ENCODE assay signal across 15 mouse cellular contexts in genomic region chr5:3399784-3400494, GRCm38 (mm10). TPM values are rescaled to one million over a fixed set of nuclear protein-coding genes. Genes with fewer than 3 reads are reported as not detected.
DNase-seq lines count a peak whose midpoint lies in the region; ATAC-seq and TF ChIP-seq lines count a peak whose summit lies in the region.
"Had no signal": no experiment of that assay in that cellular context is flagged by ENCODE, and none has a peak within 500 bp of the region (broad histone marks: within the 10 kb centered on the region; RNA-seq: fewer than 3 reads in every experiment).

No protein-coding gene starts in this region.

- H3K9me3 ChIP-seq in forebrain, embryonic 11.5 days (ENCODE audit: control insufficient read depth, low read length): no peaks in the 10 kb centered on the region
- H3K9me3 ChIP-seq in forebrain, embryonic 10.5 days: no peaks in the 10 kb centered on the region
- no peaks in the 10 kb centered on the region for H3K9me3 ChIP-seq in forebrain, postnatal 0 days (ENCODE audit: low read length)
- no peaks in the 10 kb centered on the region for H3K9me3 ChIP-seq in limb, embryonic 13.5 days
- H3K9me3 ChIP-seq: limb, embryonic 15.5 days had no signal

- TF ChIP-seq CTCF in forebrain, postnatal 0 days (IDR thresholded peaks at IDR 0.05; ENCODE audit: low read depth): no peak

- no peak overlapping the region for H3K4me3 ChIP-seq in forebrain, embryonic 11.5 days (ENCODE audit: low read depth, low read length)
- H3K4me3 ChIP-seq in forebrain, embryonic 10.5 days: no peak overlapping the region
- no peak overlapping the region for H3K4me3 ChIP-seq in forebrain, postnatal 0 days (ENCODE audit: low read depth, low read length)
- no peak overlapping the region for H3K4me3 ChIP-seq in limb, embryonic 13.5 days
- H3K4me3 ChIP-seq: limb, embryonic 15.5 days had no signal

- H3K4me1 ChIP-seq in forebrain, embryonic 11.5 days (replicated peaks; ENCODE audit: control insufficient read depth, insufficient read depth, low read length): no peaks in the 10 kb centered on the region; the same call in 1 of the 2 replicates
- H3K4me1 ChIP-seq in forebrain, embryonic 10.5 days: peaks cover 5% of the 10 kb centered on the region
- H3K4me1 ChIP-seq in forebrain, postnatal 0 days (ENCODE audit: insufficient read depth): no peaks in the 10 kb centered on the region
- peaks cover 17% of the 10 kb centered on the region for H3K4me1 ChIP-seq in limb, embryonic 13.5 days

- no peak overlapping the region for H3K9ac ChIP-seq in forebrain, embryonic 11.5 days (ENCODE audit: low read length)
- H3K9ac ChIP-seq in forebrain, postnatal 0 days: no peak overlapping the region
- H3K9ac ChIP-seq in limb, embryonic 13.5 days: no peak overlapping the region
- H3K9ac ChIP-seq: limb, embryonic 15.5 days; lung, embryonic 14.5 days had no signal

- no peak overlapping the region for H3K4me2 ChIP-seq in forebrain, embryonic 11.5 days (ENCODE audit: low read depth, low read length, severe bottlenecking)
- no peak overlapping the region for H3K4me2 ChIP-seq in forebrain, postnatal 0 days (ENCODE audit: low read depth)
- no peak overlapping the region for H3K4me2 ChIP-seq in limb, embryonic 13.5 days (replicated peaks)
- H3K4me2 ChIP-seq: limb, embryonic 15.5 days; lung, embryonic 14.5 days had no signal

- H3K27ac ChIP-seq in forebrain, embryonic 11.5 days (ENCODE audit: low read depth, low read length): no peak overlapping the region
- H3K27ac ChIP-seq in forebrain, embryonic 10.5 days: no peak overlapping the region
- no peak overlapping the region for H3K27ac ChIP-seq in forebrain, postnatal 0 days (ENCODE audit: low read depth, low read length)
- H3K27ac ChIP-seq in limb, embryonic 13.5 days: peak overlapping the region; percentile 58; the same call in 1 of the 2 replicates
- H3K27ac ChIP-seq: limb, embryonic 15.5 days had no signal

- no peaks in the 10 kb centered on the region for H3K36me3 ChIP-seq in forebrain, embryonic 11.5 days (ENCODE audit: control insufficient read depth, insufficient read depth, low read length)
- H3K36me3 ChIP-seq in forebrain, embryonic 10.5 days (replicated peaks): no peaks in the 10 kb centered on the region; the same call in 1 of the 2 replicates
- H3K36me3 ChIP-seq in forebrain, postnatal 0 days (ENCODE audit: insufficient read depth): no peaks in the 10 kb centered on the region
- no peaks in the 10 kb centered on the region for H3K36me3 ChIP-seq in limb, embryonic 13.5 days
- H3K36me3 ChIP-seq: limb, embryonic 15.5 days had no signal

- ATAC-seq in forebrain, embryonic 11.5 days (replicated peaks; ENCODE audit: low FRiP score): peak; percentile 30; the same call in 1 of the 2 replicates
- peak; percentile 30 for ATAC-seq in forebrain, postnatal 0 days
- ATAC-seq in limb, embryonic 13.5 days (ENCODE audit: low FRiP score, low read depth): peak; percentile 44; the same call in 1 of the 2 replicates
- ATAC-seq: inflammation-experienced regulatory T-cells, adult 6 months had no signal

- 64% methylated on average over 7 of the region's 7 CpGs for WGBS in forebrain, embryonic 11.5 days
- WGBS in forebrain, embryonic 10.5 days: 66% methylated on average over 7 of the region's 7 CpGs
- 20% methylated on average over 7 of the region's 7 CpGs for WGBS in forebrain, postnatal 0 days
- WGBS in limb, embryonic 13.5 days: 17% methylated on average over 7 of the region's 7 CpGs

- DNase-seq in forebrain, embryonic 11.5 days (ENCODE audit: low spot score): no peak
- no peak for DNase-seq in forebrain, embryonic 10.5 days (ENCODE audit: extremely low spot score, low spot score)
- DNase-seq in brain, adult 2 months (ENCODE audit: low read depth, low spot score): peak; percentile 17
- no peak for DNase-seq in forebrain, postnatal 0 days
- DNase-seq in c-Kit-positive CD71-positive TER-119-positive erythroid progenitor cells, embryonic 14.5 days (ENCODE audit: low spot score): no peak
- DNase-seq in heart, adult 18-20 months: no peak
- DNase-seq in lung, postnatal 4 days: no peak
- DNase-seq: cerebellum, adult 9-11 months; kidney, postnatal 14 days; lung, embryonic 14.5 days; right cerebral cortex, adult 18-20 months; thymus, postnatal 4 days had no signal

- H3K27me3 ChIP-seq in forebrain, embryonic 11.5 days (ENCODE audit: control insufficient read depth, insufficient read depth, low read length): no peaks in the 10 kb centered on the region
- no peaks in the 10 kb centered on the region for H3K27me3 ChIP-seq in forebrain, embryonic 10.5 days (ENCODE audit: poor library complexity, severe bottlenecking)
- no peaks in the 10 kb centered on the region for H3K27me3 ChIP-seq in forebrain, postnatal 0 days (ENCODE audit: insufficient read depth, low read length)
- H3K27me3 ChIP-seq in limb, embryonic 13.5 days: no peaks in the 10 kb centered on the region
- H3K27me3 ChIP-seq: limb, embryonic 15.5 days had no signal

RNA-seq across cellular contexts. Expression of gene Cdk6, which starts 58.7 kb away (rescaled TPM):
- 21.3 and 24.5 TPM in 2 replicates for polyA plus RNA-seq in forebrain, embryonic 11.5 days (2014; fragmentation: Nextera tagmentation; extraction: Ambion mirVana)
- 21.0 and 27.5 TPM in 2 replicates for polyA plus RNA-seq in forebrain, embryonic 10.5 days (2016; fragmentation: Nextera tagmentation; extraction: Ambion mirVana)
- 14.3 and 19.8 TPM in 2 replicates for total RNA-seq in forebrain, postnatal 0 days (2014; rRNA removed)
- 4.4 and 9.4 TPM in 2 replicates for polyA plus RNA-seq in forebrain, postnatal 0 days (2015; fragmentation: Nextera tagmentation; extraction: Ambion mirVana)
- 24.5 and 27.7 TPM in 2 replicates for polyA plus RNA-seq in limb, embryonic 13.5 days (2015; fragmentation: Nextera tagmentation; extraction: Ambion mirVana)
- total RNA-seq in heart, adult 18-20 months (2021): 1 to 10 TPM; 7.3 to 8.5 TPM
